In genomic region chr1:63005013-63005646, GRCm38 (mm10) we compare ENCODE assay signal across 15 mouse cellular contexts.
DNase-seq lines count a peak whose midpoint lies in the region; ATAC-seq and TF ChIP-seq lines count a peak whose summit lies in the region.
"Had no signal": no experiment of that assay in that cellular context is flagged by ENCODE, and none has a peak within 500 bp of the region (broad histone marks: within the 10 kb centered on the region; RNA-seq: fewer than 3 reads in every experiment).

No protein-coding gene starts in this region.

- TF ChIP-seq CTCF in Patski (IDR thresholded peaks at IDR 0.05) = no peak
- no peak for TF ChIP-seq CTCF in liver, postnatal 0 days (IDR thresholded peaks at IDR 0.05; ENCODE audit: low read depth)

- ATAC-seq in heart, embryonic 12.5 days (ENCODE audit: insufficient number of reproducible peaks, low FRiP score) = no peak
- peak; percentile 35 for ATAC-seq in Patski
- no peak for ATAC-seq in kidney, embryonic 14.5 days (ENCODE audit: low FRiP score, low TSS enrichment)
- ATAC-seq in liver, postnatal 0 days = no peak
- ATAC-seq in neural tube, embryonic 15.5 days (ENCODE audit: low FRiP score) = no peak
- no peak for ATAC-seq in megakaryocyte, adult 5-6 weeks (ENCODE audit: poor library complexity, severe bottlenecking)
- ATAC-seq in erythroblast, adult 5-6 weeks (replicated peaks; ENCODE audit: low FRiP score, poor library complexity, severe bottlenecking) = no peak

- no peak overlapping the region for H3K9ac ChIP-seq in heart, embryonic 12.5 days
- H3K9ac ChIP-seq in kidney, embryonic 14.5 days (ENCODE audit: low read depth, low read length) = no peak overlapping the region
- H3K9ac ChIP-seq in liver, postnatal 0 days (replicated peaks) = no peak overlapping the region
- no peak overlapping the region for H3K9ac ChIP-seq in neural tube, embryonic 15.5 days (replicated peaks)
- H3K9ac ChIP-seq: liver, embryonic 13.5 days had no signal

- H3K27ac ChIP-seq in heart, embryonic 12.5 days (ENCODE audit: poor library complexity, severe bottlenecking) = no peak overlapping the region
- H3K27ac ChIP-seq in kidney, embryonic 14.5 days (ENCODE audit: low read depth, low read length) = peak overlapping the region; percentile 30; the same call in 1 of the 2 replicates
- no peak overlapping the region for H3K27ac ChIP-seq in liver, postnatal 0 days (ENCODE audit: low read depth)
- H3K27ac ChIP-seq in neural tube, embryonic 15.5 days (replicated peaks) = no peak overlapping the region
- H3K27ac ChIP-seq: layer of hippocampus, adult 2 months; liver, embryonic 13.5 days; midbrain, embryonic 10.5 days had no signal

- H3K4me2 ChIP-seq in heart, embryonic 12.5 days = no peak overlapping the region
- no peak overlapping the region for H3K4me2 ChIP-seq in kidney, embryonic 14.5 days (replicated peaks; ENCODE audit: low read depth, low read length)
- H3K4me2 ChIP-seq in liver, postnatal 0 days (ENCODE audit: low read depth, low read length) = peak overlapping the region; percentile 44
- H3K4me2 ChIP-seq in neural tube, embryonic 15.5 days = no peak overlapping the region
- H3K4me2 ChIP-seq: liver, embryonic 13.5 days had no signal

- H3K9me3 ChIP-seq in heart, embryonic 12.5 days (replicated peaks) = no peaks in the 10 kb centered on the region
- H3K9me3 ChIP-seq in kidney, embryonic 14.5 days (ENCODE audit: control insufficient read depth, low read length) = no peaks in the 10 kb centered on the region
- no peaks in the 10 kb centered on the region for H3K9me3 ChIP-seq in liver, postnatal 0 days (ENCODE audit: low read length)
- H3K9me3 ChIP-seq in neural tube, embryonic 15.5 days (replicated peaks) = no peaks in the 10 kb centered on the region
- H3K9me3 ChIP-seq: liver, embryonic 13.5 days; midbrain, embryonic 10.5 days had no signal

- H3K27me3 ChIP-seq in heart, embryonic 12.5 days (replicated peaks) = no peaks in the 10 kb centered on the region
- H3K27me3 ChIP-seq in Patski = peaks cover 10% of the 10 kb centered on the region
- H3K27me3 ChIP-seq in kidney, embryonic 14.5 days (ENCODE audit: control insufficient read depth, insufficient read depth, low read length) = no peaks in the 10 kb centered on the region
- no peaks in the 10 kb centered on the region for H3K27me3 ChIP-seq in liver, postnatal 0 days (ENCODE audit: insufficient read depth, low read length)
- H3K27me3 ChIP-seq in neural tube, embryonic 15.5 days (replicated peaks) = no peaks in the 10 kb centered on the region
- H3K27me3 ChIP-seq: liver, embryonic 13.5 days had no signal

- DNase-seq in heart, adult 11 months = peak; percentile 52
- no peak for DNase-seq in Patski (ENCODE audit: low read depth, low spot score)
- no peak for DNase-seq in liver, postnatal 0 days
- DNase-seq: cerebellum, adult 2 months; gastrocnemius, postnatal 25 days; liver, embryonic 13.5 days; right cerebral cortex, adult 18-20 months had no signal

- H3K36me3 ChIP-seq in heart, embryonic 12.5 days = no peaks in the 10 kb centered on the region
- H3K36me3 ChIP-seq in kidney, embryonic 14.5 days (ENCODE audit: control insufficient read depth, insufficient read depth, low read length) = no peaks in the 10 kb centered on the region
- no peaks in the 10 kb centered on the region for H3K36me3 ChIP-seq in liver, postnatal 0 days (replicated peaks; ENCODE audit: insufficient read depth, low read length)
- H3K36me3 ChIP-seq in neural tube, embryonic 15.5 days = no peaks in the 10 kb centered on the region
- H3K36me3 ChIP-seq: liver, embryonic 13.5 days; midbrain, embryonic 10.5 days had no signal

- CTCF ChIA-PET in Patski (lab: Charles Lee) = no interaction called here

- 48% methylated on average over 12 of the region's 12 CpGs for WGBS in heart, embryonic 12.5 days
- 52% methylated on average over 12 of the region's 12 CpGs for WGBS in kidney, embryonic 14.5 days
- 51% methylated on average over 12 of the region's 12 CpGs for WGBS in liver, postnatal 0 days (ENCODE audit: insufficient replicate concordance)
- WGBS in neural tube, embryonic 15.5 days = 27% methylated on average over 12 of the region's 12 CpGs

- no peak overlapping the region for H3K4me3 ChIP-seq in heart, embryonic 12.5 days
- no peak overlapping the region for H3K4me3 ChIP-seq in kidney, embryonic 14.5 days (ENCODE audit: low read length)
- H3K4me3 ChIP-seq in liver, postnatal 0 days (ENCODE audit: low read depth, low read length) = no peak overlapping the region
- no peak overlapping the region for H3K4me3 ChIP-seq in neural tube, embryonic 15.5 days (replicated peaks)
- H3K4me3 ChIP-seq: erythroblast, embryonic 14.5 days; layer of hippocampus, adult 2 months; liver, embryonic 13.5 days; midbrain, embryonic 10.5 days had no signal

- H3K4me1 ChIP-seq in heart, embryonic 12.5 days (replicated peaks) = no peaks in the 10 kb centered on the region
- H3K4me1 ChIP-seq in kidney, embryonic 14.5 days (ENCODE audit: control insufficient read depth, insufficient read depth, low read length) = no peaks in the 10 kb centered on the region
- H3K4me1 ChIP-seq in liver, postnatal 0 days (ENCODE audit: insufficient read depth) = no peaks in the 10 kb centered on the region
- 0 out of 2 replicates have a peak, but pooled peaks cover 3% of the 10 kb centered on the region for H3K4me1 ChIP-seq in neural tube, embryonic 15.5 days
- H3K4me1 ChIP-seq: liver, embryonic 13.5 days had no signal

- in situ Hi-C loops in Patski (cut with MboI; ENCODE audit: low pct_unique_long_range_greater_than_20kb) = no loop called here

- TF ChIP-seq EP300 in liver, postnatal 0 days (IDR thresholded peaks at IDR 0.05; ENCODE audit: low read depth) = no peak

- POLR2A ChIA-PET in Patski (lab: Charles Lee) = interaction anchor here (0.6 kb wide), 1 partner anchor 87 kb away, joined by 3 read pairs; no protein-coding TSS in a partner anchor
